Mouse (Mus musculus): ENCODE measurements around the gene Vmn1r14.
"Not testable (repeated sequence)": the region's sequence is repeated elsewhere in the genome, so short reads cannot be mapped to it uniquely, and the experiment has no call there.

Gene Vmn1r14

DNA sequence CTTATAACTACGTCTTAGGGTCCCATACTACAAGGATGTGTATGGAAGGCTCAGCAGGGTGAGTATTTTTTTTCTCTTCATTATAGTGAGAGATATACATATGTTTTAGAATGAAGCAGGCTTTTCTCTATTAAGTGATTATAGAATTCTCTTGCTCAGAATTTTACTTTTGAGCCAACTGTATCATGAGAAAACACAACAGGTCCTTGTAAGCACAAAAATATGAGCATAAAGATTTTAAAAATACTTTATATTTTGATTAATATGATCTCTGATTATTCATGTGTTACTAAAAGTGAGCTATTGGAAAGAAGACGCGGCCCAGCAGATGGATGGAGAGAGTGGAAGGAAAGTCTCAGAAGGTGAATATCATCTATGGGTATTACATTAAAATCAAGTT lies at the start of gene Vmn1r14:
Vmn1r14 (plus strand) TSS at position 301 of the 400 bp plus-strand sequence.
- no peak for DNase-seq (ENCODE audit: low spot score in 2 of 2)

- not testable (repeated sequence) for DNase-seq (ENCODE audit: low spot score in 2 of 2)
Measured at GRCm38 (mm10) chr6:57190016-57190415, 41.5 kb upstream of the Vmn1r14 start.

GRCm38 (mm10) chr6:57202990-57203389 lies 28.5 kb upstream of the Vmn1r14 start, which contains the start of gene Vmn1r13:
Gene Vmn1r13, plus strand, starts transcription at chr6:57203290.
- not testable (repeated sequence) for DNase-seq (ENCODE audit: low spot score in 2 of 2)

- no peak for DNase-seq (ENCODE audit: low spot score in 2 of 2)
Measured at GRCm38 (mm10) chr6:57257652-57258051, 26.2 kb downstream of the Vmn1r14 start, which contains the start of gene Vmn1r15. Gene Vmn1r15, plus strand, starts transcription at chr6:57257952.

- DNase-seq (ENCODE audit: low spot score in 2 of 2), result no peak
Measured at GRCm38 (mm10) chr6:57260990-57261389, 29.5 kb downstream of the Vmn1r14 start.

DNA sequence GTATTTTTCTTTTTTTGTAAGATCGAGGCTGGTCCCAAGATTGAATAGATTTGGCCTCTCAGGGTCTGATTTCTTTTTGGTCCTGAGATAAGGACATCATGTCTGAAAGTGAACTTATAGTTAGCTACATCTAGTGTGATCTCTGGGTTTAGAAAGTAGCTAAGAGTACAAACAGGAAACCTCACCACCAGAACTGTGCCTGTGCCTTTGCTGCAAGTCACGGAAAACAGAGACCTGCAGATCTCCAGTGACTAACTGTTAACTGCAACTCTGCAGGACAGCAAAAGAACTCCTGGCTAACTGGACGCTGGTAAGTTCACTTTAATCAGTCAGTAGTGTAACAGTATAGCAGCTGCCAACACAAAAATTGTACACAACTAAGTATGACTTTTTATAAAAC lies 40.4 kb downstream of the Vmn1r14 start:
- no peak for DNase-seq (ENCODE audit: low spot score in 2 of 2)

GRCm38 (mm10) chr6:57272517-57272916 lies 41.0 kb downstream of the Vmn1r14 start:
- DNase-seq (ENCODE audit: low spot score in 2 of 2), result no peak

GRCm38 (mm10) chr6:57278952-57279351 lies 47.5 kb downstream of the Vmn1r14 start:
- DNase-seq (ENCODE audit: low spot score in 2 of 2), result no peak
